Mouse (Mus musculus) layer of hippocampus, postnatal 25 days (tissue): Measurements from ENCODE around the gene Cyp3a13. TPM values are rescaled to one million over a fixed set of nuclear protein-coding genes. Genes with fewer than 3 reads are reported as not detected.
"Not testable (repeated sequence)": the region's sequence is repeated elsewhere in the genome, so short reads cannot be mapped to it uniquely, and the experiment has no call there.

Source experiments
- DNase-seq, 2 experiments: peaks; one replicate each; pipeline ENCODE4 v3.0.0; 2022; ENCODE audit warnings: mixed read lengths in 2 of 2, low spot score in 1 of 2; ENCODE audit errors: extremely low spot score in 1 of 2
- total RNA-seq, 2 experiments: library from RNA; stranded (reverse); gene quantifications; 2 replicates each; pipeline ENCODE4 v1.2.3; 2021

Gene Cyp3a13
- total RNA-seq, 2 experiments from 2014 or later: 0.17 to 0.28 TPM

- DNase-seq: no peak
Observed at GRCm38 (mm10) chr5:137875054-137875453, 46.4 kb downstream of the Cyp3a13 start.

DNA sequence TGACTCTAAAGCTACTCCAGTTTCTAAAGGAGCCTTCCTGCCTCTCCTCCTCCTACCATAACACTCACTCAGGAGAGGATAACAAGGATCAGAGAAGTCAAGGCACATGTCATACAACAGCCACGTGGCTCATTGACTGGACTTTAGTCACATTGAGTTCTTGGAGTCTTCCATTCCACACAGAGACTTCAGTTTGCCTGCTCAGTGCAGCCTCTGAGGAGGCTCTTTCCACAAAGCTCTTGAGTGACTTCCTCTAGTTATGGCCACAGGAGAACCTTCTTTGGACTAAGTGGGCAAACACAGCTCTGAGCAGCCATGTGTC, 49.1 kb downstream of the Cyp3a13 start:
- DNase-seq: not testable (repeated sequence)

DNA sequence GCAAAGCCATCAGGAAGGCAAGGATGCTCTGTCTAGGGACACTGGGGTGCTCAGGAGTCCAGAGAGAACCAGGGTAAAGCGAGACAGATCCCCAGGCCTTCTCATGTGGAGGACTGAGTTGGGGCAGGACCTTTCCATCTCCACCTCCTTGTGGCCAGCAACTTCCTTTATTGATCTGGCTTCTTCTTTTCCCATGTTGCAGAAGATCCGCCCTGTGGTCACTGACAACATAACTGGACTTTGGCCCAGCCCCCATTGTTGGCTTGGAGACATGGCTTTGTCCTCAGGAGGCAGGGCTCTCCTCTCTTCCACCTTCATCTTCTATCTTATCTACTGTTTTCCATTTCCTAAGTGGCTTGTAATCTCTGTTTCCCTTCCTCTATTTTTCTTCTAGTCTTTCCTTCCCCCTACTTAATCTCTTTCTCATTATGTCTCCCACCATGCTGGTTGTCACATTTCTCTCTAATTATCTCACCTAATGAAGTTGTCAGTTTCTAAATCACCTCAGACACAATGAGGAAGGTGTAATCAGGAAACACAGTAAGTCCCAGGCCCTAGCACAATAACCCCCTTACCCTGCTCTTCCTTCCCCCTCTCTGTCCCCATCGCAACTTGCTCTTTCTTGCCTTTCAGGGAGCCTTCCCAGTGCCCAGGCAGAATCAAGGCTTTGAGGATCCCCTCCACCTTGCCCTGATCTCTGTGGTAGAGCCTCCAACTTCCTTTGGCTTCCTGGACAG, 49.6 kb downstream of the Cyp3a13 start, which contains the start of gene Pilrb2:
TSS of gene Pilrb2 (minus strand) at position 172 of the 737 bp plus-strand sequence.
- not testable (repeated sequence) for DNase-seq

DNA sequence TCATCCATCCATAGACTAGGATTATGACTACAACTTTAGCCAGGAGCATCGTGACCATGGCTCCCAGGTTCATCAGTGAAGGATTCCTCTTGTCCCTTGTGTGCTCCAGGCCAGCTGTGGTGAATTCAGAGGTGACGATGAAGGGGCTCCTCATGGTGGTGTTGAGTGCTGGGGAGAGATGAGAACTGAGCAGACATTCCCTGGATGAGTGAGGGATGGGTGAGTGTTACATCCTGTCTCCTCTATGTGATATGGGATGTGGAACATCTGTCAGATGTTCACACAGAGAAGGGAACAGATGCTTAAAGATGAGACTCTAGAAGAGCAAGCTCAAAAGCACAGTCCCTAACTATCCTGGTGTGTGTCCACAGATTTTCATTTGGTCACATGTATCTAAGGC, 52.8 kb downstream of the Cyp3a13 start:
- DNase-seq: not testable (repeated sequence)

- DNase-seq: not testable (repeated sequence)
Observed at GRCm38 (mm10) chr5:137864008-137864407, 57.4 kb downstream of the Cyp3a13 start.

- not testable (repeated sequence) for DNase-seq
Observed at GRCm38 (mm10) chr5:137857960-137858710, 63.3 kb downstream of the Cyp3a13 start, which contains the start of gene Pilrb1. Pilrb1 (minus strand) TSS chr5:137858106.

DNA sequence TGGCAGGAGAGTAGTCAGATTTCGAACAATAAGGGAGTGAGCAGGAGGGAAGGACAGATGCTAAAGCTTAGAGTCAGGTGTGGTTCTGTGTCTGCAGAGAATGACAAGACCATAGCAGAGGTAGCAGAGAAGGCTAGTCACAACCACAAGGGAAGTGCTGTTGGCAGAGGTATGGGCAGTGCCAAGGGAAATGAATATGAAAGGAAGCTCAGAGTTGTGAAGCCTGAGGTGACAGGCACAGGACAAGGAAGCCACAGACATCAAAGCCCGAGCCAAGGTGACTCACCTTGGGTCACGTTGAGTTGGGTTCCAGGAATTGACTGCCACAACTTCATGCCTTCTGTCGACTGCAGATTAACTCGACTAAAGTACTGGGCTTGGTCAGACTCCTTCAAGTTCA, 64.5 kb downstream of the Cyp3a13 start:
- not testable (repeated sequence) for DNase-seq

DNA sequence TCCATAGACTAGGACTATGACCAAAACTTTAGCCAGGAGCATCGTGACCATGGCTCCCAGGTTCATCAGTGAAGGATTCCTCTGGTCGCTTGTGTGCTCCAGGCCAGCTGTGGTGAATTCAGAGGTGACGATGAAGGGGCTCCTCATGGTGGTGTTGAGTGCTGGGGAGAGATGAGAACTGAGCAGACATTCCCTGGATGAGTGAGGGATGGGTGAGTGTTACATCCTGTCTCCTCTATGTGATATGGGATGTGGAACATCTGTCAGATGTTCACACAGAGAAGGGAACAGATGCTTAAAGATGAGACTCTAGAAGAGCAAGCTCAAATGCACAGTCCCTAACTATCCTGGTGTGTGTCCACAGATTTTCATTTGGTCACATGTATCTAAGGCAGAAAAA, 66.5 kb downstream of the Cyp3a13 start:
- DNase-seq: not testable (repeated sequence)

DNA sequence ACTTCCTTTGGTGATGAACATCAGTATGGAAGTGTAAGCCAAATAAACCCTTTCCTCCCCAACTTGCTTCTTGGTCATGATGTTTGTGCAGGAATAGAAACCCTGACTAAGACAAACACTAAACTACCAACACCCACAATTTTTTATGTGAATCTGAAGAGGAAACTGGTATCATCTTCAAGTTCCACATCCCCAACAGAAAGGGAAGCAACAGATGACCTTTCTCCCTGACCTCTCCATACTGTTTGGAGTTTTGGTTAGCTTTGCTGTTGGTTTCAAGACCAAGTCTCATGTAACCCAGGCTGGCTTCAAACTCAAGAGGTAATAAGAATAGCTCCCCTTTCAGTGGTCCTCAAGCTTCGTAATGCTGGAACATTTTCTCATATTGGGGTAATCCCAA, 71.1 kb downstream of the Cyp3a13 start:
- not testable (repeated sequence) for DNase-seq

Other genes starting within 250 kb of the Cyp3a13 start
- gene Agfg2, start 236.9 kb downstream of the Cyp3a13 start, total RNA-seq: 10 to 100 TPM; 61.8 to 63.9 TPM
- gene Nyap1, start 180.0 kb downstream of the Cyp3a13 start, total RNA-seq: 10 to 100 TPM; 63.9 to 65.5 TPM
- gene Tsc22d4, start 175.9 kb downstream of the Cyp3a13 start, total RNA-seq: 100 to 1,000 TPM; 203 to 214 TPM
- 10 to 100 TPM; 24.7 to 26.2 TPM for gene Ppp1r35, start 142.8 kb downstream of the Cyp3a13 start, total RNA-seq
- gene Mepce, start 134.0 kb downstream of the Cyp3a13 start, total RNA-seq: 10 to 100 TPM; 40.1 to 42.8 TPM
- gene Zcwpw1, start 133.8 kb downstream of the Cyp3a13 start, total RNA-seq: 1 to 10 TPM; 6.1 to 6.2 TPM
- gene Pilra, start 85.3 kb downstream of the Cyp3a13 start, total RNA-seq: under 1 TPM; 0.82 to 0.91 TPM
- gene Pilrb1, start 63.5 kb downstream of the Cyp3a13 start, total RNA-seq: not detected
- not detected for gene Pilrb2, start 49.8 kb downstream of the Cyp3a13 start, total RNA-seq
- gene Gjc3, start 41.5 kb upstream of the Cyp3a13 start, total RNA-seq: 10 to 100 TPM; 28.5 to 31.3 TPM
- not detected for gene Azgp1, start 59.9 kb upstream of the Cyp3a13 start, total RNA-seq
- gene Smok3a, start 99.6 kb upstream of the Cyp3a13 start, total RNA-seq: not detected
- gene Smok3b, start 99.8 kb upstream of the Cyp3a13 start, total RNA-seq: not detected
- not detected for gene Smok3c, start 131.6 kb upstream of the Cyp3a13 start, total RNA-seq
- 10 to 100 TPM; 40.4 to 43.3 TPM for gene Zkscan1, start 163.5 kb upstream of the Cyp3a13 start, total RNA-seq
- 10 to 100 TPM; 14.1 to 16.7 TPM for gene Zscan21, start 195.3 kb upstream of the Cyp3a13 start, total RNA-seq
- gene Zfp113, start 234.1 kb upstream of the Cyp3a13 start, total RNA-seq: 10 to 100 TPM; 12.8 to 15.3 TPM
- 100 to 1,000 TPM; 136 to 143 TPM for gene Cops6, start 239.5 kb upstream of the Cyp3a13 start, total RNA-seq